Mouse (Mus musculus) erythroblast, embryonic 14.5 days (primary cell): ENCODE results near the gene Homer2.

Source experiments
- GATA1 ChIP-seq: IDR thresholded peaks from 2 replicates; pipeline ENCODE4 v1.6.1; 2012; ENCODE audit warnings: low read length, inconsistent platforms, mixed read lengths
- TAL1 ChIP-seq: IDR thresholded peaks from 3 replicates; pipeline ENCODE4 v1.6.1; 2012; ENCODE audit warnings: low read length, inconsistent platforms, mixed read lengths

GRCm38 (mm10) chr7:81575606-81576005 is 131.7 kb downstream of the Homer2 start:
- no peak for TF ChIP-seq GATA1
- no peak for TF ChIP-seq TAL1
